Mouse (Mus musculus) lung, postnatal 0 days (tissue): ENCODE data around the gene Wap.

Source experiments
- CTCF ChIP-seq: IDR thresholded peaks from 2 replicates; pipeline ENCODE4 v1.5.1; 2016; ENCODE audit warnings: antibody characterized with exemption, mild to moderate bottlenecking
- EP300 ChIP-seq: IDR thresholded peaks from 2 replicates; pipeline ENCODE4 v1.6.1; 2016; ENCODE audit warnings: antibody characterized with exemption, mild to moderate bottlenecking, control low read depth

DNA sequence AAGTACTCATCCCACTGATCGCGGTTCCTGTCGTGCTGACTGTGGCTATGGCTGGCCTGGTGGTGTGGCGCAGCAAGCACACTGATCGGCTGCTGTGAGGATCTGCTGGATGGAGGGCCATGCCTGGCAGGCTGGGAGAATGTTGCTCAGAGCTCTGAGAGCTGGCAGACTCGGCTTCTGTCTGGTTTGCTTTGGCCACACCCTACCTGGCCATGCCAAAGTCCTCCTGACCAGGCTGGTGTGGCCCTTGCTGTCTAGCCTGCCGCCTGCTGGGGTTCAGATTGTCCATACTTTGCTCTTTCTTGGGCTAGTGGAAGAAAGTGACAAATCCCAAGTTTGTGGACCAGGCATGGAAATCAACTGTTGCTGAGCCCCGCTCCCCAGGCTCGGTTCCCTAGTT is 38.2 kb upstream of the Wap start:
- TF ChIP-seq CTCF (no peak), EP300 (no peak)
